Mouse (Mus musculus): ENCODE results near the gene Gm28551.
"Not testable (repeated sequence)": the region's sequence is repeated elsewhere in the genome, so short reads cannot be mapped to it uniquely, and the experiment has no call there.

The Gm28551 gene

DNA sequence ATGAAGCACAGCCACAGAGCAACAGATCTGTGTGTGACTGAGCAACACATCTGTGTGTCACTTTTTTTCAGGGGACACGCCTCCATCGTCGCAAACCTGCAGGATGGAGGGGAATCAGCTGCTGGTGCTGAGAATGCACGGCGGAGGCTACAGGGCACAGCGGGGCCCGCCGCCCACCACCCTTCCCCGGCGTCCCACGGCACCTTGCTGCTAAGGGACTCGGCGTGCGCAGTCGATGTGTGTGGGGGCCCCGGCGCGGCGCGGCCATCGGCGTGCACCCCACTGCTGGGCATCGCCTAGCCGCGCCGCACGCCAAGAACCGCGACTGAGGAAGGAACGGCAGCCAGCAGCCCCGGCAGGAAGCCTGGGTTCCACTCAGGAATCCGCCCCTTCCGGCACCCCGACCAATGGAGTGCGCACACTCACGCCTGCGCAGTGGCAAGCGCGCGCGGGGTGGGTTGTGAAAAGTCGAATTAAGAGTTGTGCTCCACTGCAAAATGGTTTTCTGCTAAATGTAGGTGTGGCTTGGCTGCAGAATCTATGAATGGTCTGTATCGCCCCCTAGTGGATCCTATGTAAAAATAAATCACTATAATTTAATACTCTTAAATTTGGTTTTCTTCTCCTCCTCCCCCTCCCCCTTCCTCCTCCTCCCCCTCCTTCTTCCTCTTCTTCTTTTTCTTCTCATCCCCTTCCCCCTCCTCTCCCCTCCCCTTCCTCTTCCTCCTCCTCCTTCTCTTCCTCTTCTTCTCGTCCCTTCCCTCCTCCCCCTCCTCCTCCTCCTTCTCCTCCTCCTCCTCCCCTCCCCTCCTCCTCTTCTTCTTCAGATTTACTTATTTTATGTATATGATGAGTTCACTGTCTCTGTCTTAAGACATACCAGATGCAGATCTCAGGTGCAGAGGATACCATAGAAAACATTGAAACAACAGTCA, at the start of gene Gm28551, which contains the start of the genes Asdurf and Asnsd1:
TSS of gene Gm28551 (minus strand) at position 341 of the 935 bp plus-strand sequence.
TSS of gene Asdurf (minus strand) at position 293 of the 935 bp plus-strand sequence.
TSS of gene Asnsd1 (minus strand) at position 426 of the 935 bp plus-strand sequence.
- DNase-seq (ENCODE audit: low spot score) = peak; percentile 97

DNA sequence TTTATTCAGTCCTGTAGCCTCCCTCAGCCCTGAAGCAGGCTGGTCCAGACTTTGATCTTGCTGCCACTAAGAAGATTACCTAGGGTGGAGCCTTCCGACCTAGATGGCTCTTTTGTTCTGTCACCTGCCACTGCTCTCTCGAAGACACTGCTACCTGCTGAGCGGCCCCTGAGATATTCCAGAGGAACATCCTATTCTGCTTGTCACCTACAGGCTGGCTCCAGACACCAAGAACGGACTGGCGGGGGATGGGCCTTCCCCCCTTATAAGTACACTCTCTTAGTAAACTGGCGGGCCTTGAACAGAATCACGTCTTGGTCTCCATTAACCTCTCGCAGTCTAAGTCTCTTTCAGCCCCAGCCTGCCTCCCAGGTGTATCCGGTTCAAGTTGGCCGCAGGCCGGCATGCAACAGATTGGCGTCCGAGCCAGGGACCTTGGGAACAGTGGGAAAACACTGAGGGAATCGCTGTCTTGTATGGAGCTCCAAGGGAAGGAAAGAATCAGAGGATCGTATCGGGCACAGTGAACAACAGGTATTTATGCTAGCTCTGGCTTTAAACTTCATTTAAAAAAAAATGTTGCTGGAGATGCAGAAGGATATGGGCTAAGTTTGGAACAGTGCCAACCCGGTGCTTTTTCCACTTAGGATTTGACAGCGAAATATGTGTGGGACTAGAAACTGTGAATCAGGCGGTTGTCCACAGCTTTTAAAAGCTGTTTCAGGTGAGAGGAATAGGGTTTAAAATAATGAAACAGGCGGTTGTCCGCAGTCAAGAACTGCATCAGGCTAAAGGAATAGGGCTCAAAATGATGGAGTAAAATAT, 41.7 kb upstream of the Gm28551 start:
- DNase-seq (ENCODE audit: low spot score) = not testable (repeated sequence)

DNA sequence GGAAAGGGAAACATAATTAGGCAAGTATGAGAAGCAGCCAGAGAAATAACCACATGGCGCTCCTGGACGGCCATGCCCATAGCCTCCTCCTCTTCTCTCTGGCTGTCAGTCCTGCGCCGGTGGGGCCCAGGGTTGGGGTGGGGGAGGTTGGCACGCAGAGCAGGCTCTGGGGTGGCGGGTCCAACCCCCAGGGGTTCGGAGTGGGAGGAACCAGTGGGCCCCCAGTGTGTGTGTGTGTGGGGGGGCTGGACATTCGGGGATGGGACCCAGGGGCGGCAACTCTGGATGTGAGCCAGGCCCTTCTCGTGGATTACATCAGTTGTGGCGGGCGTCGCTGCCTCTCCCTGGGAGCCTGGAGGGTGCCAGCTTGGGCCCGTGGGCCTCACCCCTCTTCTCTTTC, 36.3 kb upstream of the Gm28551 start:
- no peak for DNase-seq (ENCODE audit: low spot score)

DNA sequence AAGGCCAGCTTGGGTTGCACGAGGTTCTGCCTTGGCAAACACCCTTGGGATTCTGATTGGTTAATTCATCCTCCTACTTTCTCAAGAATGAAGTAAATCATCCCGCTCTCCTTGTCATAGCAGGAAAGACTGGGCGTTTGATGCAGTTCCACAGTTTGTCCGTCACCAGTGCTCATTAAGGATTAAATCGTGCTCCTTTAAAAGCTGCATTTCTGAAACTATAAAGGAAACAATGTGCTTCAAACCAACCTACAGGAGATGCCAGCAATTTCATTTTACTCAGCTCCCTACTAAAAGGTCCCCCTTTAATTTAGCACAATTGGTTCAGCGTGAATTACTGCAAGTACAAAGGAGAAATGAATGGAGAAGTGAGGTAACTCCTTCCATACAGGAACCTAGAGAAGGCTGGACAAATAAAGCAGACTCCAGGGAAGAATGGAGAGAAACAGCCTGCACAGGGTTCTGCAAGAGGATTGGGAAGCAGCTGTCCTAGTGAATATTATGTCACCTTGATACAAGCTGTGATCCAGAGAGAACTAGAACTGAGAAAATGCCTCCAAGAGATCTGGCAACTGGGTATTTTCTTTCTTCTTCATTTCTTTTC, 31.7 kb upstream of the Gm28551 start:
- peak; percentile 10 for DNase-seq (ENCODE audit: low spot score)

DNA sequence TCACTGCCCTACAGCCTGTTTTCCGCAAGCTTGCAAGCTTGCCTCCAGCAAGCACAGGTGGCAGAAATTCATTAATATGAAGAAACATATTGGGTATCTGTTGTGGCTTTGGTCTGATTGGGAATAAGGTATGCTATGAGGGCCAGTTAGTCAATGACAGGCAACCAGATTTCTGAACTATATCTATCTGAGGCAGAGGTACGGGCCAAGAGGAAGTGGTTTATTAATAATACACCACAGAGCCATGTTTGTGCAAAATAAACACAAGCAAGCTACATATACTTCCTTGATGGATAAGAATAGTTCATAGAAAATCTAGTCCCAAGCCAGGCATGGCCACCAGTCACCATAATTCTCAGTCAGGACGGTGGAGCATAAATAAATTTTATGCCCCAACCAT, 25.3 kb upstream of the Gm28551 start:
- no peak for DNase-seq (ENCODE audit: low spot score)

DNA sequence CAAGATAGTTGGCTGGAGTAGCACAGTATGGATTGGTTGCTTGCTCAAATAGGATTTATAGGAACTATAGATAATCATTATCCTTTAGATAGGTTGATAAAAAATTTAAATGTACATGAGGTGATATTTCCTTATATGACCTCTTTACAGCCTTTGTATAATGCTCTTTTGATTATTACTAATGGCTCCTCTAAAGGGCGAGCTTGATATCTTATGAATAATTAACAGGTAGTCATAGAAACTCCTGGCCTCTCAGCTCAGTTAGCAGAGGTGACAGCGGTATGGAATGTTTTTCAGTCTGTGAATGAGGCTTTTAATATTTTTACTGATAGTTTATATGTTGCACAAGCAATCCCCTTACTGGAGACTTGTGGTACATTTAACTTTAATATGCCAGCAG, 23.5 kb upstream of the Gm28551 start:
- DNase-seq (ENCODE audit: low spot score) = not testable (repeated sequence)

DNA sequence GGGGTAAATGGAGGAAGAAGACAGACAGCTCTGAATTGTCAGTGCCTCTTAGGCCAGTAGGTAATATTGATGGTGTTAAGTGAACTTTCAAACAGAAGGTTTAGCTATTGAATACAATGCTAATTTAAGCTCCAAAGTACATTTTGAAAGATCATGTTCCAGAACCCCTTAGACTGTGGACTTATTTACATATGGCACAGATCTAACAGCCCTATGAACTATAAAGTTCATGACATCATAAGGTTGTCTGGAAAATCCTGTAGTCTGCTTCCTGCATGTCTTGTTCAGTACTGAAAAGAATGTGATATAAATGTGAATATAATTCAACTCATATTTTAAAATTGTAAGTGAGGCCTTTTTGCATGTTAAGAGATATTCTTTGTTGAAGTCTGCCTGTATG, 6.5 kb upstream of the Gm28551 start:
- DNase-seq (ENCODE audit: low spot score) = no peak

DNA sequence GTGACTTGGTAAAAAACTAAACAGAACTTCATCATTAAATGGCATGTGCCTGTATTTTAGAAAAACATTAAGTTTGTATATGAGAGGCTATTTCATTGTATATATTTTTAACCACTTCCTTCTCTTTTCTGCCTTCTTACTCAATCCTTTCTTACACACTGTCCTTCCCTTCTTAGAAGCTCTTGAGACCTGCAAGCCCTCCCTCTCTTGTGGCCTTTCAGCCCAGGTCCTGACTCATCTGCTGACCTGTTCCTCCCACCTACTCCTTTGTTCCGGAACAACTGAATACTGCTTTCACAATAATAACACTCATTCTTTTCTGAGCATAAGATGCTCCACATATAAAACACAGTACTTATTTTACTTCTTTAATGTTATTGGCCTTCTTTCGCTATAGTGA, 11.4 kb downstream of the Gm28551 start:
- no peak for DNase-seq (ENCODE audit: low spot score)

DNA sequence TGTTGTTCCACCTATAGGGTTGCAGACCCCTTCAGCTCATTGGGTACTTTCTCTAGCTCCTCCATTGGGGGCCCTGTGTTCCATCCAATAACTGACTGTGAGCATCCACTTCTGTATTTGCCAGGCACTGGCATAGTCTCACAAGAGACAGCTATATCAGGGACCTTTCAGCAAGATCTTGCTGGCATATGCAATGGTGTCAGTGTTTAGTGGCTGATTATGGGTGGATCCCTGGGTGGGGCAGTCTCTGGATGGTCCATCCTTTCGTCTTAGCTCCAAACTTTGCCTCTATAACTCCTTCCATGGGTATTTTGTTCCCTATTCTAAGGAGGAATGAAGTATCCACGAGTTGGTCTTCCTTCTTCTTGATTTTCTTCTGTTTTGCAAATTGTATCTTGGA, 15.1 kb downstream of the Gm28551 start:
- DNase-seq (ENCODE audit: low spot score) = not testable (repeated sequence)

DNA sequence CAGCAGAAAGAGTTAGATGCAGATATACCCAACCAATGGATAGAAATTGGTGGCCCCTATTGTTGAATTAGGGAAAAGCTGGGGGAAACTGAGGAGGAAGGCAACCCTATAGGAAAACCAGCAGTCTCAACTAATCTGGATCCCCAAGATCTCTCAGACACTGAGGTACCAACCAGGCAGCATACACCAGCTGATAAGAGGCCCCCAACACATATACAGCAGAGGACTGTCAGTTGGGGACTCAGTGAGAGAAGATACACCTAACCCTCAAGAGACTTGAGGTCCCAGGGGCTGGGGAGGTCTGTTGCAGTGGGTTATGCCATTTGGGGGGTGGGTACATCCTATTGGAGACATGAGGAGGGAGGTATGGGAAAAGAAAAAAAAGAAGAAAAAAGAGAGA, 17.0 kb downstream of the Gm28551 start:
- no peak for DNase-seq (ENCODE audit: low spot score)

DNA sequence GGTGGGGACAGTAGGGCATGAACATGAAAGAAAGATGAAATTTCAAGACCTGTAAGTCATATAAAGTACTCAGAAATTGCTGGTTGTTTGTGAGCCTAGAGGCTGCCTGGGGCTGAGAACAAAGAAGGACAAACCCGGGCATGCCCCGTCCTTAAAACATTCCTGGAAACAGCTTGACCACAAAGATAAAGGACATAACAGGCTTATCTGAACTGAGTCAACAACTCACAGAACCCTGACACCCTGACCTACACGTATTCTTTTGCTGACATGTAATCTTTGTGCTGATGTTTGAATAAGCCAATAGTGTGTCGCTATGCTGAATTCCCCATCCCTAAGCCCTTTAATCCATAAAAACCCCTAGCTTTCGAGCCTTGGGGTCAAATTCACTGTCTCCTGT, 18.9 kb downstream of the Gm28551 start:
- not testable (repeated sequence) for DNase-seq (ENCODE audit: low spot score)

DNA sequence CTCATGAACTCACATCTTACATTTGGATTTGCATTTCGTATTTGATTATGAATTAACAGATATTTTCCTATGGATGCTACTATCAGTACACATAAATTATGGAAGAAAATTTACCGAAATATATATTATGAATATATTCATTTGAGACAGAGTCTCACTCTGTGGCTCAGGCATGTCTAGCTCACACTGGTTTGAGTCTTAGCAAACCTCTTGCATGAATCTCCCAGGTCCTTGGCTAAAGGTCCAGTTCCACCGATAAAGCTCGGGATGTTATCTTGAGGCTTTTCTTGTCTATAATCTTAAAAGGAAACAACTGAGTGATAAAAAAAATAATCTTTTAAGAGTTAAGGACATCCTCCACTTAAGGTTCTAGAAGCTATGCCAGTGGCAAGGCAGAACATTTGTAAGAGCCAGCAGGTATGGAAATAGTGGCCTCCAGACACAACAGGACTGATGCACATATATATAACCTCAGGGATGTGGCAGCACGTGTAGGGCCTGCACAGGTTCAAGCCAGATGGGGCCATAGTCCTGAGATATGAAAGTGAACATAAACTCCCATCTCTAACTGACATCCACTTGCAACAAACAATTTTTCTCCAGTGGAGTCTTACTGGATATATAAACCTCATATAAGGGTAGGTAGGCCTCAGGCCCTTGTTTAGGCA, 27.5 kb downstream of the Gm28551 start:
- DNase-seq (ENCODE audit: low spot score) = no peak

DNA sequence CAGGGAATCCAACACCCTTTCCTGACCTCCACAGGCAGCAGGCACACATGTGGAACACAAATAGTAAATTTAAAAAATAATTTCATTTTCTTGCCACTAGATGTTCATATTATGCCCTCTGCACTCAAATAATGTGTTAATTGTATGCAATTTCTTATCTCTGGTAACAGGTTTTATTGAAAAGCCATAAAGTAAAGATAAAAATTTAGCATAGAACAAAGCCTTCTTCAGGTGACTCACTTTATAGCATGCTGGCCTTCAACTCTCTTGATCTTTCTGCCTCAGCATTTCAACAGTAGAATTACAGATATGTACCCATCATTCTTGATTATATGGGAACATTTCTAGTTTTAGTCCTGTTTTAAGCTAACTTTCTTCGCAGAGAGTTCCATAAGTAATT, 28.2 kb downstream of the Gm28551 start:
- DNase-seq (ENCODE audit: low spot score) = no peak

DNA sequence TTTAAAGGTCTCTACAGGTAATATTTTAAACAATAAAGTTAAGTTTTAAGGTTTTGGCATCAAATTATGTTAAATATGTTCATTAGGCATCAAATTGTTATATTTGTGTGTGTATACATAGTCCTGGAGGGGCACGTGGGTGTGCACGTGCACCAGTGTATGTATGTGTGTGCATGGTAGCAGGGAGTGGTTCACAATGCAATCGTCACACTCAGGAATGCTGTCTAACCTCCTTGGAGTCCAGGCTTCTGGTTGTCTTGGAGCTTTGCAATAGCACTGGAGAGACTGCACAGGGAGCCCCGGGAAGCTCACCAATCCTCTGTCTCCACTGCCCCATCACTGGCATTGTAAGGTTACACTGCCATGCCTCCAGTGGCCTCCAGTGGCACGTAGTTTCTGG, 29.2 kb downstream of the Gm28551 start:
- DNase-seq (ENCODE audit: low spot score) = no peak

DNA sequence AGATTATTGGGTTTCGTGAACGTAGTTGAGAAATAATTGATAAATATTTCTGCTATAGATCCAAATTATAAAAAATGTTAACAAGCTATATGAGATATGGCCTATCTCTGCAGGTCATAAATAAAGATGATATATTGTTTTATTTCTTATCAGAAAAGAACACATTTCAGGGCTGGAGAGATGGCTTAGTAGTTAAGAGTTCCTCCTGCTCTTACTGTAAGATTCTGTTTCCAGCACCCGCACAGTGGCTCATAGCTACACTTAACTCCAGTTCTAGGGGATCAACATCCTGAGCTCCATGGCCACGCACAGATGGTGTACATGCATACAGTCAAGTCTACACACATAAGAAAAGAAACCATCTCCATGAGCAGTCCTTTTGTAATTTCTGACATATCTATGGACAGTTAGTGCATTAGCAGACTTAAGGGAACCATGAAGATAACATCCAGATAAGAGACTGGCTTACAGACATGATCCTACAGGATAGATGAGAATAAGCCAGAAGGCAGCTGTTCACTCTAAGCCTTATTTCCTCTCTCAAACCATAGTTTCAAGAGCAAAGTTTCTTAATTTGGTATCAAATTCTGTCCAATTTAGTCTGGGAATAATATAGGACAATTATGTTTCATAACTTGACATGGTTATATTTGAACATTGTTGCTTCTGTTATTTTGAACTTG, 30.7 kb downstream of the Gm28551 start:
- no peak for DNase-seq (ENCODE audit: low spot score)

DNA sequence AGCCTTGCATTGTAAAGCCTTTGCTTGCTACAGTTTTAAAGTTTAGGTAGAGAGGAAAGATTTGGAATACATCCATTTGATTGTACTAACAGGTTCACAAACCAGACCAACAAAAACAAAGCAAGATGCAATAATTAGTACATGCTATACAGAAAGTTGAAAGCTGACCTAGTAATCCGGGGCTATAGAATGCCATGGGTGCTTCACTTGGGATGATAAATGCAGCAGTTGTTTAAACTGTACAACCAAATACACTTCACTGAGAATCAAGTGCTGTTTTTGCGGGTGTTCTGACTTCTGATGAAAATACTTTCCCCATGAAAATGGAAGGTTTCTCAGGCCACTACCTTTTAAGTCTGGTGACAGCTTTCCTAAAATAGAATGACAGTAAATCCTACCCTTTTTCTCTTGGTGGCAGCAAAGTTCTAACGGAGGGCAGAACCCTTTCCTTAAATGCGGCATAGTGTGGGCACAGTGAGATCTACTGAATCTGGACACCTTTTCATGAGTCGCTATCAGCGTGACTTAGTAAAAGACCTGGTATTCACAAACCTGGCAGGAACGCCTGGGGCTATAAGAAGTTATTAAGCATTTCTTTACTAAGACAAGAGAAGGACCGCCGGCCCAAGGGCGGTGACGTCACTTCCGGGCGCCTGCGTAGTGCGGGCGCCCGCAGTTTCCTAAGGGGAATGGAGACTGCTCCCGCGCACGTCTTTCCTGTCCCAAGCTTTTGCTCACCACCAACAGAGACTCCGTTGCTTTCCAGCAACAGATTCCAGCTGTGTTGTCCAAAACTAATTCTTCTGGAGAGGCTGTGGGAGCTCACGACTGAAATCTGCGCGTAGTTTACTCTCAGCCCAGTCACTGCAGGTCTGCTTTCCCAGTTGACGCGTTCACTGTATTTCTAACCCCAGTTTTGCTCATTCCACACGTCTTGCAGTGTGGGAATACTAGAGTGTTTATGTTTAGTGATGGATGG, 39.2 kb downstream of the Gm28551 start, which contains the start of gene Osgepl1:
TSS of gene Osgepl1 (plus strand) at position 636 of the 979 bp plus-strand sequence.
- DNase-seq (ENCODE audit: low spot score) = peak; percentile 87

DNA sequence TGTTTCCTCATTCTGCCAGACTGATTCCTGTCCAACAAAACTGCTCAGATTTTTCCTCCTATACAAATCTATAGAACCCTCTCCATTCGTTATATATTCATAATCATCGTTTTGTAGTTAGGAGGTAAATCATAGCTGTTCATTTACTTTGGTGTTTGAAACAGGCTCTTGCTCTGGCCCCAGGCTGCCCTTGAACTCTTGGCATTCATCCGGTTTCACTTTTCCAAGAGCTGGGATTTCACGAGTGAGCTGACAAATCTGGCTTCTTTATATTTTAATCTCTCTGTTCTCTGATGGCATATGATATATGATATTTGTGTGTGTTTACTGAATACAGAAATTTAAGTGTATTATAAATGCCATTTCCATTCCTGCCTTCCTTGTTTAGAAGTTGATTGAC, 52.0 kb downstream of the Gm28551 start:
- no peak for DNase-seq (ENCODE audit: low spot score)

DNA sequence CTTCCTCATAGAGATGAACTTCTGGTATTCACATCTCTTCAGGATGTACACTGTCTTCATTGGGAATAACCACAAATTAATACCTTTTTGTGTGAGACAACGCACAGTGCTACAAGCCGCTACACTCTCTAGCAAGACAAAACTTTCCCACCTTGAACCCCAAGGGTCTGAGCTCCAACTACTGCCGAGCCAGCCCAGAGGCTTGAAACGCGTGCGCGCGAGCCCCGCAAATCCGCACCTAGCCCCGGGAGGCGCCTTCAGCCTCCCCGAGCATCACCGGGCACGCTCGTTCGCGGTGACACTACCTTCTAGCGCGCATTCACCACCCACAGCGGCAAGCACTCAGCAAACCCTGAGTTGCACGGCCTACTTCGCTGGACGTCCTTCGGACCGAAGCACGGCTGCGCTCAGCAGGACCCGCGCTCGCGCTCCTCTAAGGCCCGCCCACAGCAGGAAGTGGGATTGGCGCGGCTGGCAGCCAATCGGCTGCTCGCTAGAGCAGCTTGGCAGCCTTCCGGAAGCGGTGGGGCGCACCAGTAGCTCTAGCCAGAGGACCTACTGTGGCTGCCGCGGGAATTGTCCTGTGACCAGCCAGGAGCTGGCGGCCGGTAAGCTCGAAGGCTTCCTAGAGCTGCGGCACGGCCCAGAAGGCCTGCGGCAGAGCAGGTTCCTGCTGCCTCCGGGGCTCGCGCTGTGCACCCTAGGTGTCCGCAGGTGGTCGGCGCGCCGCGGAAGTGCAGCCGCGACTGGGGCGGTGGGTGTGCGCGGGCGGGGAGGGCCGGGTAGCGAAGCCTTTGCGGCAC, 55.7 kb downstream of the Gm28551 start, which contains the start of the genes Pms1, Ormdl1 and Gm28778:
TSS of gene Pms1 (minus strand) at position 438 of the 803 bp plus-strand sequence.
TSS of gene Ormdl1 (plus strand) at position 515 of the 803 bp plus-strand sequence.
TSS of gene Gm28778 (plus strand) at position 531 of the 803 bp plus-strand sequence.
- DNase-seq (ENCODE audit: low spot score) = peak; percentile 93

DNA sequence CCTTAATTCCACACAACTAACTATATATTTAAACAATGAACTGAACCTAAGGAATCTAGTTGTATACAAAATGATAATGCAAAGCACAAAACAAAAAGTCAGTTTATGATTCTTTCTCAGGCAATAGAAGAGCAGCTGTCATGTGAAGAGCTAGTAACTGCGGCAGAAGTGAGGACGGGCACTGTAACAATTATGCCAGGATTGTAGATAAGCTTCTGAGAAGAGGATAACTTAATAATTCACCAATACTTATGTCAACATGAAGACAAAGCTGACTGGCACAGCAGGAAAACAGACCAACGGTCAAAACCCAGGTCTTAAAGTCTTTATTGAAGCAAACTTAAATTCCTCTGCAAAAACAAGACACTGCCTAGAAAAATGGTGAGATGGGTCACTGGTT, 61.3 kb downstream of the Gm28551 start:
- DNase-seq (ENCODE audit: low spot score) = no peak

Measured in adipocyte (in vitro differentiated cells).